Mouse (Mus musculus): Measurements from ENCODE around the gene Tex19.1.
A peak's percentile ranks its signal among the peaks of the same experiment; 100 is the strongest.

The Tex19.1 gene

GRCm38 (mm10) chr11:121143325-121144015, 2.5 kb upstream of the Tex19.1 start:
- DNase-seq (ENCODE audit: low spot score in 2 of 2) = no peak

GRCm38 (mm10) chr11:121148193-121148592, 2.2 kb downstream of the Tex19.1 start:
- no peak for DNase-seq (ENCODE audit: low spot score in 2 of 2)

GRCm38 (mm10) chr11:121154203-121154602, 8.3 kb downstream of the Tex19.1 start:
- DNase-seq (ENCODE audit: low spot score in 2 of 2) = no peak

- no peak for DNase-seq (ENCODE audit: low spot score in 2 of 2)
These were observed 10.5 kb downstream of the Tex19.1 start for GRCm38 (mm10) chr11:121156411-121156891.

GRCm38 (mm10) chr11:121159971-121160370, 14.0 kb downstream of the Tex19.1 start, which contains the start of gene Uts2r:
Uts2r (plus strand) TSS chr11:121160271.
- DNase-seq (ENCODE audit: low spot score in 2 of 2) = no peak

- no peak for DNase-seq (ENCODE audit: low spot score in 2 of 2)
These were observed 14.8 kb downstream of the Tex19.1 start for GRCm38 (mm10) chr11:121160636-121161346.

GRCm38 (mm10) chr11:121163751-121164150, 17.8 kb downstream of the Tex19.1 start:
- no peak for DNase-seq (ENCODE audit: low spot score in 2 of 2)

- no peak for DNase-seq (ENCODE audit: low spot score in 2 of 2)
These were observed 27.3 kb downstream of the Tex19.1 start for GRCm38 (mm10) chr11:121173203-121173602.

- no peak for DNase-seq (ENCODE audit: low spot score in 2 of 2)
These were observed 28.3 kb downstream of the Tex19.1 start for GRCm38 (mm10) chr11:121174234-121174633.

GRCm38 (mm10) chr11:121176285-121177270, 30.6 kb downstream of the Tex19.1 start:
- peak in 1 of 2 experiments; percentile 41 for DNase-seq (ENCODE audit: low spot score in 2 of 2)

- DNase-seq (ENCODE audit: low spot score in 2 of 2) = no peak
These were observed 43.7 kb downstream of the Tex19.1 start for GRCm38 (mm10) chr11:121189681-121190080.

GRCm38 (mm10) chr11:121192742-121193141, 46.8 kb downstream of the Tex19.1 start:
- no peak for DNase-seq (ENCODE audit: low spot score in 2 of 2)

- peak in 1 of 2 experiments; percentile 17 for DNase-seq (ENCODE audit: low spot score in 2 of 2)
These were observed 47.5 kb downstream of the Tex19.1 start for GRCm38 (mm10) chr11:121193415-121193814.
